Mouse (Mus musculus) thymus, adult 18-20 months (tissue): Measurements from ENCODE around the gene Ccer2.
A peak's percentile ranks its signal among the peaks of the same experiment; 100 is the strongest.

Experiments
- DNase-seq, 2 experiments: peaks; one replicate each; pipeline ENCODE4 v3.0.0; 2022; ENCODE audit warnings: mixed read lengths in 2 of 2

Gene Ccer2

GRCm38 (mm10) chr7:28756079-28756478 lies at the start of gene Ccer2:
TSS of gene Ccer2 (plus strand) at chr7:28756174.
- DNase-seq: no peak

GRCm38 (mm10) chr7:28709454-28709853 lies 46.5 kb upstream of the Ccer2 start:
- no peak for DNase-seq

GRCm38 (mm10) chr7:28710962-28711361 lies 45.0 kb upstream of the Ccer2 start:
- no peak for DNase-seq

- DNase-seq: no peak
Observed at GRCm38 (mm10) chr7:28714667-28715066, 41.3 kb upstream of the Ccer2 start.

- DNase-seq: no peak
Observed at GRCm38 (mm10) chr7:28715598-28715997, 40.4 kb upstream of the Ccer2 start.

GRCm38 (mm10) chr7:28716590-28717281 lies 39.2 kb upstream of the Ccer2 start, which contains the start of gene Fbxo17:
TSS of gene Fbxo17 (plus strand) at chr7:28716804.
- peak; percentile 39 to 44 for DNase-seq

GRCm38 (mm10) chr7:28717726-28718125 lies 38.2 kb upstream of the Ccer2 start:
- no peak for DNase-seq

- no peak for DNase-seq
Observed at GRCm38 (mm10) chr7:28719159-28719558, 36.8 kb upstream of the Ccer2 start.

- DNase-seq: no peak
Observed at GRCm38 (mm10) chr7:28719650-28720049, 36.3 kb upstream of the Ccer2 start.

GRCm38 (mm10) chr7:28720753-28721537 lies 35.0 kb upstream of the Ccer2 start:
- DNase-seq: no peak

- no peak for DNase-seq
Observed at GRCm38 (mm10) chr7:28722079-28722478, 33.9 kb upstream of the Ccer2 start.

GRCm38 (mm10) chr7:28724613-28725012 lies 31.4 kb upstream of the Ccer2 start:
- no peak for DNase-seq

- DNase-seq: peak; percentile 43 to 47
Observed at GRCm38 (mm10) chr7:28726600-28726999, 29.4 kb upstream of the Ccer2 start.

GRCm38 (mm10) chr7:28727649-28728340 lies 28.2 kb upstream of the Ccer2 start:
- no peak for DNase-seq

GRCm38 (mm10) chr7:28732341-28733142 lies 23.4 kb upstream of the Ccer2 start:
- peak; percentile 26 to 60 for DNase-seq

- DNase-seq: no peak
Observed at GRCm38 (mm10) chr7:28733211-28733610, 22.8 kb upstream of the Ccer2 start.

- DNase-seq: no peak
Observed at GRCm38 (mm10) chr7:28735701-28736100, 20.3 kb upstream of the Ccer2 start.

GRCm38 (mm10) chr7:28739829-28740228 lies 16.1 kb upstream of the Ccer2 start:
- DNase-seq: no peak

- no peak for DNase-seq
Observed at GRCm38 (mm10) chr7:28740949-28741348, 15.0 kb upstream of the Ccer2 start.

- DNase-seq: no peak
Observed at GRCm38 (mm10) chr7:28741368-28741708, 14.6 kb upstream of the Ccer2 start.

GRCm38 (mm10) chr7:28741709-28742438 lies 14.1 kb upstream of the Ccer2 start, which contains the start of the genes Mrps12 and Sars2:
TSS of gene Mrps12 (minus strand) at chr7:28741820.
TSS of gene Sars2 (plus strand) at chr7:28741992.
- DNase-seq: peak; percentile 88 to 96

- DNase-seq: no peak
Observed at GRCm38 (mm10) chr7:28749935-28750334, 6.0 kb upstream of the Ccer2 start.
